Mouse (Mus musculus) erythroblast, embryonic 14.5 days (primary cell): Measurements from ENCODE around the gene Megf11.

Experiments used
- GATA1 ChIP-seq: IDR thresholded peaks from 2 replicates; pipeline ENCODE4 v1.6.1; 2012; ENCODE audit warnings: low read length, inconsistent platforms, mixed read lengths
- TAL1 ChIP-seq: IDR thresholded peaks from 3 replicates; pipeline ENCODE4 v1.6.1; 2012; ENCODE audit warnings: low read length, inconsistent platforms, mixed read lengths

- TF ChIP-seq TAL1 (no peak), GATA1 (no peak)
Measured at GRCm38 (mm10) chr9:64423912-64424311, 38.5 kb downstream of the Megf11 start.
